Mouse (Mus musculus) cerebellum, adult 18-20 months (tissue): ENCODE results near the gene Cant1.
"Not testable (repeated sequence)": the region's sequence is repeated elsewhere in the genome, so short reads cannot be mapped to it uniquely, and the experiment has no call there.

Source experiments
- DNase-seq, 2 experiments: peaks; one replicate each; pipeline ENCODE4 v3.0.0; 2021

Cant1 gene

GRCm38 (mm10) chr11:118406521-118406920, 12.4 kb downstream of the Cant1 start:
- peak in 1 of 2 experiments; percentile 1 for DNase-seq

- peak in 1 of 2 experiments; percentile 4 for DNase-seq
These were observed 13.6 kb downstream of the Cant1 start for GRCm38 (mm10) chr11:118405311-118405710.

GRCm38 (mm10) chr11:118403951-118404899, 14.7 kb downstream of the Cant1 start:
- DNase-seq, result peak; percentile 2 to 3

- DNase-seq, result peak in 1 of 2 experiments; percentile 26
These were observed 15.7 kb downstream of the Cant1 start for GRCm38 (mm10) chr11:118403183-118403582.

GRCm38 (mm10) chr11:118401760-118402280, 17.1 kb downstream of the Cant1 start, which contains the start of gene Lgals3bp:
TSS of gene Lgals3bp (minus strand) at chr11:118402092.
- DNase-seq, result peak; percentile 71 to 75

GRCm38 (mm10) chr11:118401195-118401594, 17.7 kb downstream of the Cant1 start:
- DNase-seq, result no peak

- peak in 1 of 2 experiments; percentile 5 for DNase-seq
These were observed 18.3 kb downstream of the Cant1 start for GRCm38 (mm10) chr11:118400566-118400936.

GRCm38 (mm10) chr11:118399891-118400565, 18.9 kb downstream of the Cant1 start:
- peak in 1 of 2 experiments; percentile 3 for DNase-seq

GRCm38 (mm10) chr11:118397806-118398530, 20.9 kb downstream of the Cant1 start:
- no peak for DNase-seq

- DNase-seq, result no peak
These were observed 24.3 kb downstream of the Cant1 start for GRCm38 (mm10) chr11:118394538-118394937.

GRCm38 (mm10) chr11:118393991-118394390, 24.9 kb downstream of the Cant1 start:
- DNase-seq, result peak; percentile 56 to 59

GRCm38 (mm10) chr11:118387816-118388215, 31.1 kb downstream of the Cant1 start:
- not testable (repeated sequence) for DNase-seq

GRCm38 (mm10) chr11:118379251-118380009, 39.5 kb downstream of the Cant1 start:
- DNase-seq, result peak; percentile 85 to 89

GRCm38 (mm10) chr11:118378656-118379055, 40.2 kb downstream of the Cant1 start:
- DNase-seq, result no peak

- DNase-seq, result not testable (repeated sequence)
These were observed 42.6 kb downstream of the Cant1 start for GRCm38 (mm10) chr11:118376323-118376722.

- DNase-seq, result no peak
These were observed 43.0 kb downstream of the Cant1 start for GRCm38 (mm10) chr11:118375881-118376280.

GRCm38 (mm10) chr11:118375461-118375860, 43.4 kb downstream of the Cant1 start:
- DNase-seq, result no peak

GRCm38 (mm10) chr11:118375006-118375405, 43.9 kb downstream of the Cant1 start:
- DNase-seq, result no peak

GRCm38 (mm10) chr11:118374506-118374905, 44.4 kb downstream of the Cant1 start:
- no peak for DNase-seq

GRCm38 (mm10) chr11:118372641-118373040, 46.2 kb downstream of the Cant1 start:
- no peak for DNase-seq

GRCm38 (mm10) chr11:118371876-118372275, 47.0 kb downstream of the Cant1 start:
- DNase-seq, result no peak

GRCm38 (mm10) chr11:118369657-118370056, 49.2 kb downstream of the Cant1 start:
- DNase-seq, result no peak
